Mouse (Mus musculus) lung, adult 2 months (tissue): Measurements from ENCODE around the gene Gm867.

Experiments
- CTCF ChIP-seq: fragments of 200-500 bp; IDR thresholded peaks from 2 replicates; pipeline ENCODE4 v1.5.1; 2011; ENCODE audit warnings: mild to moderate bottlenecking, low read length, control low read depth; ENCODE audit not compliant: insufficient read depth
- POLR2A ChIP-seq: fragments of 200-500 bp; IDR thresholded peaks from 2 replicates; pipeline ENCODE4 v1.6.1; 2011; ENCODE audit warnings: low read depth, mild to moderate bottlenecking, control low read depth, low read length, borderline replicate concordance; ENCODE audit errors: extremely low read depth

DNA sequence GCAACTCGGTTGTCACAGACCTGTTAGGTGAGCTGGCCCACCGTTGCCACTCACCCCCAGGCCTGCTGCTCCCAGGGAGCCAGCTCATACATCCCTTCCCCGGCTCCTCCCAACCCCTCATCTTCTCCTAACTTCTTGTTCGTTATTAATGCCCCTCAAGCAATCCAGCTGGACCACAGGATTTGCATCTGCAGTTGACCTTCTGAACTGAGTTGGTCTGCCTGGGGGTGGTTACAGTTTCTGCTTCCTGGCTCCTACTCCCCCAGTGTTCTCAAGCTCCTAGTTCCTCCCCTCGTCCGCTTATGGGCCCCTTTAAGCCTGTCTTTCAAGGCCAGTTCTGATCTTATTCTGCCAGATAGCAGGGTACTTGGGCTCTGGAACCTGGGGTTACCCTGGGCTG lies 45.9 kb downstream of the Gm867 start:
- TF ChIP-seq CTCF (no peak), POLR2A (no peak)
